Mouse (Mus musculus) neural tube, embryonic 11.5 days (tissue): Measurements from ENCODE around the gene Plcd4. TPM values are rescaled to one million over a fixed set of nuclear protein-coding genes. Genes with fewer than 3 reads are reported as not detected.

Experiments
- ATAC-seq: fragments of 200-750 bp; cut with Nextera tagmentation; 2 replicates; pipeline ENCODE4 v1.8.0; 2017; ENCODE audit warnings: moderate number of reproducible peaks, mild to moderate bottlenecking, moderate TSS enrichment, moderate library complexity; ENCODE audit not compliant: insufficient read depth, low FRiP score, low TSS enrichment
- DNase-seq: peaks from one replicate; pipeline ENCODE4 v3.0.0-alpha.2; 2015; ENCODE audit warnings: low spot score
- H3K27ac ChIP-seq: fragments of 300-500 bp; sonication (generic); 2 replicates; pipeline ENCODE4 v1.5.1; 2014; ENCODE audit warnings: low read depth, mild to moderate bottlenecking, low read length
- H3K27me3 ChIP-seq: fragments of 300-500 bp; sonication (generic); 2 replicates; pipeline ENCODE4 v1.6.1; 2014; ENCODE audit warnings: mild to moderate bottlenecking, low read length, mixed read lengths; ENCODE audit not compliant: control insufficient read depth, insufficient read depth
- H3K36me3 ChIP-seq: fragments of 300-500 bp; sonication (generic); 2 replicates; pipeline ENCODE4 v1.6.1; 2014; ENCODE audit warnings: mild to moderate bottlenecking, low read length, moderate library complexity, mixed read lengths; ENCODE audit not compliant: control insufficient read depth, insufficient read depth
- H3K4me1 ChIP-seq: fragments of 300-500 bp; sonication (generic); 2 replicates; pipeline ENCODE4 v1.6.1; 2014; ENCODE audit warnings: low read length, mixed read lengths; ENCODE audit not compliant: control insufficient read depth, insufficient read depth
- H3K4me2 ChIP-seq: fragments of 300-500 bp; sonication (generic); 2 replicates; pipeline ENCODE4 v1.6.1; 2014; ENCODE audit warnings: low read depth, mild to moderate bottlenecking, moderate library complexity
- H3K4me3 ChIP-seq: fragments of 300-500 bp; sonication (generic); 2 replicates; pipeline ENCODE4 v1.5.1; 2014; ENCODE audit warnings: low read depth, low read length
- H3K9ac ChIP-seq: fragments of 300-500 bp; sonication (generic); 2 replicates; pipeline ENCODE4 v1.6.1; 2014; ENCODE audit warnings: mild to moderate bottlenecking, low read length
- H3K9me3 ChIP-seq: fragments of 300-500 bp; sonication (generic); 2 replicates; pipeline ENCODE4 v1.6.1; 2016; ENCODE audit warnings: low read length; ENCODE audit not compliant: control insufficient read depth
- WGBS: fragments of 180-500 bp; shearing (Covaris S2); extraction: QIAGEN DNeasy Blood & Tissue Kit; methylation state at CpG from one replicate; pipeline ENCODE4 v1.1.7; 2014; 5-methylcytosine and 5-hydroxymethylcytosine counted together
- polyA plus RNA-seq: library from polyadenylated mRNA; unstranded; fragments of >200 nt; fragmentation: Nextera tagmentation; extraction: Ambion mirVana; gene quantifications from 2 replicates; pipeline ENCODE4 v1.2.1, GENCODE M21; 2014

The Plcd4 gene
- polyA plus RNA-seq, 1 experiment from 2014 or later = 1.3 TPM

- H3K4me2 ChIP-seq = no peak overlapping the region
- H3K27me3 ChIP-seq = no peaks in the 10 kb centered on the region
- no peak overlapping the region for H3K9ac ChIP-seq
- ATAC-seq (no peak), DNase-seq (no peak)
- WGBS = 94% methylated on average over 4 of the region's 4 CpGs
- H3K27ac ChIP-seq = no peak overlapping the region
- no peaks in the 10 kb centered on the region for H3K4me1 ChIP-seq
- H3K36me3 ChIP-seq = peaks cover 14% of the 10 kb centered on the region
- H3K4me3 ChIP-seq = no peak overlapping the region
- H3K9me3 ChIP-seq = no peaks in the 10 kb centered on the region
Measured at GRCm38 (mm10) chr1:74524746-74525145, 17.9 kb upstream of the Plcd4 start.

GRCm38 (mm10) chr1:74528589-74528988 lies 14.1 kb upstream of the Plcd4 start:
- DNase-seq = no peak
- no peak overlapping the region for H3K4me2 ChIP-seq
- H3K4me3 ChIP-seq = no peak overlapping the region
- no peak overlapping the region for H3K27ac ChIP-seq
- H3K27me3 ChIP-seq = no peaks in the 10 kb centered on the region
- no peaks in the 10 kb centered on the region for H3K4me1 ChIP-seq
- H3K9ac ChIP-seq = no peak overlapping the region
- ATAC-seq = no peak
- 92% methylated on average over 7 of the region's 7 CpGs for WGBS
- no peaks in the 10 kb centered on the region for H3K9me3 ChIP-seq
- H3K36me3 ChIP-seq = peaks cover 13% of the 10 kb centered on the region

GRCm38 (mm10) chr1:74538650-74539049 lies 4.0 kb upstream of the Plcd4 start:
- no peak overlapping the region for H3K9ac ChIP-seq
- H3K4me3 ChIP-seq = no peak overlapping the region

GRCm38 (mm10) chr1:74544184-74544583 lies 1.5 kb downstream of the Plcd4 start, which contains the start of gene Usp37:
Gene Usp37, minus strand, starts transcription at chr1:74544284.
- Histone ChIP-seq H3K4me3 (no peak within 1 kb of the TSS), H3K27me3 (no peaks in the 10 kb centered on the region), H3K36me3 (no peaks in the 10 kb centered on the region), H3K9ac (no peak within 1 kb of the TSS), H3K27ac (no peak within 1 kb of the TSS), H3K4me1 (peaks cover 6% of the 10 kb centered on the region; the same call in 1 of the 2 replicates), H3K9me3 (no peaks in the 10 kb centered on the region), H3K4me2 (no peak within 1 kb of the TSS)
- DNase-seq = no peak
- 41% methylated on average over 4 of the region's 4 CpGs for WGBS
- ATAC-seq = no peak

More at GRCm38 (mm10) chr1:74538650-74539049, 4.0 kb upstream of the Plcd4 start:
- no peak for DNase-seq
- Histone ChIP-seq H3K4me1 (peaks cover 6% of the 10 kb centered on the region; the same call in 1 of the 2 replicates), H3K9me3 (no peaks in the 10 kb centered on the region), H3K36me3 (no peaks in the 10 kb centered on the region), H3K4me2 (no peak overlapping the region), H3K27ac (no peak overlapping the region), H3K27me3 (no peaks in the 10 kb centered on the region)
- ATAC-seq = no peak

GRCm38 (mm10) chr1:74559061-74559460 lies 16.4 kb downstream of the Plcd4 start:
- no peak overlapping the region for H3K9ac ChIP-seq
- no peaks in the 10 kb centered on the region for H3K36me3 ChIP-seq
- DNase-seq (no peak), ATAC-seq (no peak)
- H3K4me2 ChIP-seq = no peak overlapping the region
- no peaks in the 10 kb centered on the region for H3K27me3 ChIP-seq
- H3K4me3 ChIP-seq = no peak overlapping the region
- no peaks in the 10 kb centered on the region for H3K4me1 ChIP-seq
- 86% methylated on average over 5 of the region's 5 CpGs for WGBS
- H3K9me3 ChIP-seq = no peaks in the 10 kb centered on the region
- no peak overlapping the region for H3K27ac ChIP-seq

- H3K4me3 ChIP-seq = no peak overlapping the region
- H3K4me1 ChIP-seq = no peaks in the 10 kb centered on the region
- peaks cover 18% of the 10 kb centered on the region for H3K36me3 ChIP-seq
- no peaks in the 10 kb centered on the region for H3K27me3 ChIP-seq
- 88% methylated on average over 6 of the region's 6 CpGs for WGBS
- no peak overlapping the region for H3K9ac ChIP-seq
- no peak for DNase-seq
- ATAC-seq = no peak
- H3K9me3 ChIP-seq = no peaks in the 10 kb centered on the region
- no peak overlapping the region for H3K27ac ChIP-seq
- H3K4me2 ChIP-seq = no peak overlapping the region
Measured at GRCm38 (mm10) chr1:74565834-74566233, 23.1 kb downstream of the Plcd4 start.

GRCm38 (mm10) chr1:74569739-74570719 lies 27.3 kb downstream of the Plcd4 start:
- no peaks in the 10 kb centered on the region for H3K9me3 ChIP-seq
- no peak overlapping the region for H3K4me3 ChIP-seq
- no peak for DNase-seq
- no peak for ATAC-seq
- H3K27me3 ChIP-seq = no peaks in the 10 kb centered on the region
- no peak overlapping the region for H3K27ac ChIP-seq
- H3K9ac ChIP-seq = no peak overlapping the region
- peaks cover 25% of the 10 kb centered on the region for H3K36me3 ChIP-seq
- WGBS = 91% methylated on average over 29 of the region's 29 CpGs
- no peak overlapping the region for H3K4me2 ChIP-seq
- H3K4me1 ChIP-seq = no peaks in the 10 kb centered on the region

GRCm38 (mm10) chr1:74582621-74583020 lies 39.9 kb downstream of the Plcd4 start:
- Histone ChIP-seq H3K4me3 (no peak overlapping the region), H3K4me2 (no peak overlapping the region)

More at GRCm38 (mm10) chr1:74582621-74583020, 39.9 kb downstream of the Plcd4 start:
- Histone ChIP-seq H3K27ac (no peak overlapping the region), H3K9me3 (no peaks in the 10 kb centered on the region), H3K9ac (no peak overlapping the region), H3K36me3 (peaks cover 10% of the 10 kb centered on the region), H3K27me3 (no peaks in the 10 kb centered on the region), H3K4me1 (peaks cover 8% of the 10 kb centered on the region)
- DNase-seq (no peak), ATAC-seq (no peak)
- 80% methylated on average over 3 of the region's 3 CpGs for WGBS
